Mouse (Mus musculus): ENCODE data around the gene Prok1. TPM values are rescaled to one million over a fixed set of nuclear protein-coding genes. Genes with fewer than 3 reads are reported as not detected.

Prok1 gene
- polyA plus RNA-seq, 1 experiment from 2014 or later: not detected

DNA sequence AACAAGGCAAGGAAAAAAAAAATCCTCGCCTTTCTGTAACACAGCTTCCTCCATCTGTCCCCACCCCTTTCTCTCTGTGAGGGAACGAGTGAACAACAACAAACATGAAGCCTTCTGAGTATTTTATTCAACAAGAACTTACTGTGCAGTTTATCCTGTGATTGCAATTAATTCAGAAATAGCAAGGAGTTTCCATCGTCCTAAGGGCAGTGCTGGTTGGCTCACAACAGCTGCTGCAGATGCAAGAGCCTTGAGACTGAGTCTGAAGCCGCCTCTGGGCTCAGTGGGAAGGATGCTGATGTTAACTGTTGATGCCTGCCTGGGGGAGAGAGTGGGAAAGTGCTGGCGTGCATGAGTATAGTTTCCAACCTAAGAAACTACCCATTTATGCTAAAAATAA, 18.4 kb upstream of the Prok1 start:
- WGBS: 70% methylated on average over 5 of the region's 5 CpGs
- Histone ChIP-seq H3K27ac (replicated peaks) (no peak overlapping the region), H3K27me3 (ENCODE audit: low read depth, poor library complexity, severe bottlenecking) (no peaks in the 10 kb centered on the region), H3K4me1 (peaks cover 14% of the 10 kb centered on the region), H3K4me3 (no peak overlapping the region), H3K36me3 (no peaks in the 10 kb centered on the region), H3K9me3 (replicated peaks) (no peaks in the 10 kb centered on the region)
- DNase-seq (ENCODE audit: low spot score): no peak

DNA sequence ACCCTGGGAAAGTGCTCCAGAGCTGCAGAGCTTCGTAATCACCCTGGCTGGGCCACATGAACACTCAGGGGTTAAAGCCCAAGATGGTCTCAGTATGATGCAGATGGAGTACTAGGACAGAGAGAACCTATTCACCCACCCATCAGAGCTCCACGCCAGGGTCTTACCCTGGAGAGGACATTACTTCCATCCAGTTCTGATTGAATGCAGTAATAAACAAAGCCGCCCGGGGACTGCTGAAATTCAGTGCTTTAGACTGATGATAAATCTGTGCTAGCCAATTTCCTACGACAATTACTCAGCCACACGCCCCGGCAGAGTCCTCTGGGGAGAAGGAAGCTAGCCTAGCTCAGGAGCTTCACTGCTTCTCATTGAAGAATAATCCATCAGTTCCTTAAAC, 17.2 kb upstream of the Prok1 start:
- H3K27me3 ChIP-seq (ENCODE audit: low read depth, poor library complexity, severe bottlenecking): no peaks in the 10 kb centered on the region
- DNase-seq (ENCODE audit: low spot score): no peak
- WGBS: 83% methylated on average over 7 of the region's 7 CpGs
- H3K9me3 ChIP-seq (replicated peaks): no peaks in the 10 kb centered on the region
- H3K27ac ChIP-seq (replicated peaks): no peak overlapping the region
- no peaks in the 10 kb centered on the region for H3K36me3 ChIP-seq
- H3K4me3 ChIP-seq: no peak overlapping the region
- peaks cover 13% of the 10 kb centered on the region for H3K4me1 ChIP-seq

GRCm38 (mm10) chr3:107255992-107256391, 16.5 kb upstream of the Prok1 start:
- Histone ChIP-seq H3K27me3 (ENCODE audit: low read depth, poor library complexity, severe bottlenecking) (no peaks in the 10 kb centered on the region), H3K4me3 (no peak overlapping the region), H3K27ac (replicated peaks) (no peak overlapping the region), H3K36me3 (no peaks in the 10 kb centered on the region), H3K4me1 (peaks cover 5% of the 10 kb centered on the region), H3K9me3 (replicated peaks) (no peaks in the 10 kb centered on the region)
- DNase-seq (ENCODE audit: low spot score): no peak
- WGBS: 84% methylated on average over 3 of the region's 3 CpGs

DNA sequence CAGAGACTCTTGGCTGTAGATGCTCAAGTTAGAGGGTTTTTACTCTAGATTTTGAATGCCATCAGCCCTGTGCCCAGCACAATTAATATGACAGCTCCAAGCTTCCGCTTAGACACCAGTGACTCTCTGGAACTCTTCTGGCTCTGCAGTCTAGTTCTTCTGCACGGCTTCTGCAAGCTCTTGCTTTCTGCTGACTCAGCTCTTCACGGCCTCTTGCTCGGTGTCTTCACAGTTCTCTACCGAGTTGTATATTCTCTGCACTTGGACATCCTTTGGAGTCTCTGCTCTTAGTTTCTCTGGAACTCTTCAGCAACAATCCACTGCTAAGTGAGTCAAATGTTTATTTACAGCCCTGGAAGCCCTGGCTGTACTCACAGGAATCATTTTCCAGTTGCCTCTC, 14.4 kb upstream of the Prok1 start:
- DNase-seq (ENCODE audit: low spot score): no peak
- WGBS: 87% methylated on average over 5 of the region's 5 CpGs
- no peaks in the 10 kb centered on the region for H3K4me1 ChIP-seq
- H3K27ac ChIP-seq (replicated peaks): no peak overlapping the region
- H3K27me3 ChIP-seq (ENCODE audit: low read depth, poor library complexity, severe bottlenecking): no peaks in the 10 kb centered on the region
- H3K36me3 ChIP-seq: no peaks in the 10 kb centered on the region
- no peak overlapping the region for H3K4me3 ChIP-seq
- H3K9me3 ChIP-seq (replicated peaks): no peaks in the 10 kb centered on the region

DNA sequence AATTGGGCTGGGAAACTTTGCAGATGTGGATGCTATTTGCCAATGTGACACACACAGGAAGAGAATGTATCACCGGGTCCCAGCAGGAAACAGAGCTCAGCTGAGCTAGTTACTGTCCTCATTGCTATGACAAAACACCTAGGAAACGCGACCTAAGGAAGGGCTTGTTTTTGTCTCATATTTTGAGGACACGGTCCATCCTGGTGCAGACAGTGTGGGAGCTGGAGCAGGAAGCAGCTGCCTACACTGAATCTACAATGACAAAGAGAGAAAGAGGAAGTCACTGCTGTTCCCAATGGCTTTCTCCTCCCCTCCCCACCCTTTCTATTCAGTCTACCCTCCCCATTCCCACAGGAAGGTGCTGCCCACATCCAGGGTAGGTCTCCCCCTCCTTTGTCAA, 12.5 kb upstream of the Prok1 start:
- Histone ChIP-seq H3K4me1 (peaks cover 6% of the 10 kb centered on the region), H3K27ac (replicated peaks) (no peak overlapping the region), H3K27me3 (ENCODE audit: low read depth, poor library complexity, severe bottlenecking) (no peaks in the 10 kb centered on the region), H3K9me3 (replicated peaks) (no peaks in the 10 kb centered on the region), H3K4me3 (no peak overlapping the region), H3K36me3 (no peaks in the 10 kb centered on the region)
- no peak for DNase-seq (ENCODE audit: low spot score)
- 80% methylated on average over 4 of the region's 4 CpGs for WGBS

DNA sequence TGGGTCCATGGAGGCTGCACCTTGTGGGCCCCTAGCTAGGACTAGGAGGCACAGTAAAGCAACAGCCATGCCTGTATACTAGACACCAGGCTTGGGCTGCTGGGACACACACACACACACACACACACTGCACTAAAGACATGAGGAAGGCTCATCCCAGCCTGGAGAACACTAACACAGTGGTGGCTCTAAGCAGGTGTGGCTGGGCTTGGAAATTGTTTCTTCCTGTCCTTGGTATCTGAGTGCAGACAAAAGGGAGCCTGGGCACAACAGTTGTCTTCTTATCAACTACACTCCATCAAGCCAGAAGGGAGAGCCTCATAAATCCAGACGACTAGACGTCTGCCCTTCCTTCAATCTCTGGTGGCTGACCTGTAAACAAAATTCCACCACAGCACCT, 10.8 kb upstream of the Prok1 start:
- Histone ChIP-seq H3K27ac (replicated peaks) (no peak overlapping the region), H3K9me3 (replicated peaks) (no peaks in the 10 kb centered on the region), H3K36me3 (no peaks in the 10 kb centered on the region), H3K4me1 (peaks cover 7% of the 10 kb centered on the region), H3K4me3 (no peak overlapping the region), H3K27me3 (ENCODE audit: low read depth, poor library complexity, severe bottlenecking) (no peaks in the 10 kb centered on the region)
- 86% methylated on average over 2 of the region's 2 CpGs for WGBS
- no peak for DNase-seq (ENCODE audit: low spot score)

DNA sequence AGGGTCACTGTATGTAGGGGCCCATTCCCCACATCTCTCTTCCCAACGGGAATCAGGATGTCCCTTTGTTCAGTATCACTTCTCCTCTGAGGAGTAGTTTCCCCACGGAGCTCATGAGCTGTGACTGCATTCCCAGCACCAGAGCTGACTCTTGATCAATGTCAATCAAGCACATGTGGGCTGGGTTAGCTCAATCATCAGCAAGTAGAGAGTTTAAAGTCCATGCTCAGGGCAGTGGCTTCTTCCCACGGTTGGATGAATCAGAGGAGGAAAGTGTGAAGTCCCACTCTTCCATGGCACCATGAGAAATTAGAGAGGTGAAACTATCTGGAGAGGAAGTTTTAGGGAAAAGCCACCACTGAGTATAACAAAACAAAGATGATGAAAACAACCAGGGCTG, 9.5 kb upstream of the Prok1 start:
- Histone ChIP-seq H3K27me3 (ENCODE audit: low read depth, poor library complexity, severe bottlenecking) (no peaks in the 10 kb centered on the region), H3K4me3 (no peak overlapping the region), H3K9me3 (replicated peaks) (no peaks in the 10 kb centered on the region), H3K4me1 (peaks cover 7% of the 10 kb centered on the region), H3K36me3 (no peaks in the 10 kb centered on the region), H3K27ac (replicated peaks) (no peak overlapping the region)
- DNase-seq (ENCODE audit: low spot score): no peak
- 67% methylated on average over 3 of the region's 3 CpGs for WGBS

- H3K27me3 ChIP-seq (ENCODE audit: low read depth, poor library complexity, severe bottlenecking): no peaks in the 10 kb centered on the region
- H3K4me1 ChIP-seq: peaks cover 10% of the 10 kb centered on the region
- 78% methylated on average over 6 of the region's 6 CpGs for WGBS
- H3K36me3 ChIP-seq: no peaks in the 10 kb centered on the region
- H3K4me3 ChIP-seq: no peak overlapping the region
- no peak for DNase-seq (ENCODE audit: low spot score)
- 0 out of 2 replicates have a peak overlapping the region, but pooled peaks have one; percentile 3 for H3K27ac ChIP-seq (replicated peaks)
- H3K9me3 ChIP-seq (replicated peaks): no peaks in the 10 kb centered on the region
Measured at GRCm38 (mm10) chr3:107246876-107247275, 7.4 kb upstream of the Prok1 start.

DNA sequence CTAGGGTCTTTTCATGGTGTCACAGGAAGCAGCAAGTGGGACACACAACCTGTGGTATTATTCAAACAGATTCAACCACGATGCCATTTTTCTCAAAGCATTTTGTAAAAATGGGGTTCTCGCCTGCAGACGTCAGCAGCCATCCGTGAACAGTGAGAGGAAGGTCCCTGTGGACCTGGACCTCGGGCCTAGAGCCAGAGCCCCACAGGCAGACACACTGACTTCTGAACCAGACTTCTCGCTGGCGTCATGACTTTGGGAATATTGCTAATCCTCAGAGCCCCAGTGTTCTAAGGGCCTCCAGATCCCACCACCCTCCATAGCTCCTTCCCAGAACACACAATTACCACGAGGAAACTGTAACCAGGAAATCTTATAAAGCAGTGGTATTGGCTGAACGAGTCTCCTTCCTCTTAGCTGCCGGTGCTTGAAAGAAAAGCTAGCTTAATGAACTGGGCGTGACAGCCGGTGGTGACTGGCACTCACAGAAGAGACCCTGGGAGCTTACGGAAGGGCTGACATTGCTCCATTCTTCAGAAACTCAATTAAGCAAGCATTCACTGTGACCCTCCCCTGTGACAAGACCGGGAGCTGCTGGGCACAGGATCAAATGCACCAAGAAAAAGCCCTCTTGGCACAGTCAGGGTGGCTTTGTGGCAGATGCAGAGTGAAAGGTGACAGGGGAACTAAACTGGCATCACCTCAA, 2.0 kb upstream of the Prok1 start:
- H3K27me3 ChIP-seq (ENCODE audit: low read depth, poor library complexity, severe bottlenecking): 0 out of 2 replicates have a peak, but pooled peaks cover 5% of the 10 kb centered on the region
- WGBS: 43% methylated on average over 14 of the region's 14 CpGs
- no peaks in the 10 kb centered on the region for H3K36me3 ChIP-seq
- H3K9me3 ChIP-seq (replicated peaks): no peaks in the 10 kb centered on the region
- H3K4me1 ChIP-seq: peaks cover 16% of the 10 kb centered on the region
- DNase-seq (ENCODE audit: low spot score): no peak
- no peak overlapping the region for H3K27ac ChIP-seq (replicated peaks)
- no peak overlapping the region for H3K4me3 ChIP-seq

GRCm38 (mm10) chr3:107238471-107238980, 981 bp downstream of the Prok1 start:
- 83% methylated on average over 8 of the region's 8 CpGs for WGBS
- Histone ChIP-seq H3K27ac (replicated peaks) (no peak overlapping the region), H3K27me3 (ENCODE audit: low read depth, poor library complexity, severe bottlenecking) (0 out of 2 replicates have a peak, but pooled peaks cover 5% of the 10 kb centered on the region), H3K4me1 (peaks cover 16% of the 10 kb centered on the region), H3K4me3 (no peak overlapping the region), H3K36me3 (no peaks in the 10 kb centered on the region), H3K9me3 (replicated peaks) (no peaks in the 10 kb centered on the region)
- DNase-seq (ENCODE audit: low spot score): no peak

DNA sequence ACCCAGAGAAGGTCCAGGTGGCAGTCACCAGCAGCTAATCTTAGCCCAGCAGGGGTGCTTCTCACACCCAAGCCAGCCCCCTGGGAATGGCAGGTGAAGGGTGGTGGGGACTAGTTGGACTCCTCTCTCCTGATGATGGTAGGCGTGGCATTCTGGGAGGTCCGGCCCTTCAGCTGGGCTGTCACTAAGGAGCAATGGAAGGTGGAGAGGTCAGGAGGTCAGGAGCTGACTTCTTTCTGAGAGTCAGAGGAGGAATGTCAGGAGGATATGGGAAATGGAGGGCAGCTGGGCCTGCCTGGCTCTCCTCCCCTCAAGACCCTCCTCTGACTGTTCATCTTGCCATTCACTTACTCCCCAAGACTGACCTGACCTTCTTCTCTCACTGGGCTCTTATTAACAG, 1.5 kb downstream of the Prok1 start:
- H3K27me3 ChIP-seq (ENCODE audit: low read depth, poor library complexity, severe bottlenecking): 0 out of 2 replicates have a peak, but pooled peaks cover 8% of the 10 kb centered on the region
- H3K36me3 ChIP-seq: no peaks in the 10 kb centered on the region
- peaks cover 20% of the 10 kb centered on the region for H3K4me1 ChIP-seq
- no peak for DNase-seq (ENCODE audit: low spot score)
- H3K27ac ChIP-seq (replicated peaks): no peak overlapping the region
- no peak overlapping the region for H3K4me3 ChIP-seq
- H3K9me3 ChIP-seq (replicated peaks): no peaks in the 10 kb centered on the region
- WGBS: 64% methylated on average over 2 of the region's 2 CpGs

- H3K4me1 ChIP-seq: peaks cover 13% of the 10 kb centered on the region; the same call in 1 of the 2 replicates
- no peak overlapping the region for H3K27ac ChIP-seq (replicated peaks)
- no peak overlapping the region for H3K4me3 ChIP-seq
- no peaks in the 10 kb centered on the region for H3K9me3 ChIP-seq (replicated peaks)
- H3K27me3 ChIP-seq (ENCODE audit: low read depth, poor library complexity, severe bottlenecking): 0 out of 2 replicates have a peak, but pooled peaks cover 11% of the 10 kb centered on the region
- DNase-seq (ENCODE audit: low spot score): no peak
- WGBS: 33% methylated on average over 2 of the region's 2 CpGs
- H3K36me3 ChIP-seq: no peaks in the 10 kb centered on the region
Measured at GRCm38 (mm10) chr3:107233945-107234344, 5.6 kb downstream of the Prok1 start.

- 9% methylated on average over 11 of the region's 11 CpGs for WGBS
- DNase-seq (ENCODE audit: low spot score): peak; percentile 80
- H3K4me3 ChIP-seq: no peak overlapping the region
Measured at GRCm38 (mm10) chr3:107233351-107233813, 6.1 kb downstream of the Prok1 start.

More at GRCm38 (mm10) chr3:107233351-107233813, 6.1 kb downstream of the Prok1 start:
- no peaks in the 10 kb centered on the region for H3K36me3 ChIP-seq
- H3K9me3 ChIP-seq (replicated peaks): no peaks in the 10 kb centered on the region
- peak overlapping the region; percentile 64; the same call in 1 of the 2 replicates for H3K27ac ChIP-seq (replicated peaks)
- H3K27me3 ChIP-seq (ENCODE audit: low read depth, poor library complexity, severe bottlenecking): 0 out of 2 replicates have a peak, but pooled peaks cover 11% of the 10 kb centered on the region
- H3K4me1 ChIP-seq: peaks cover 12% of the 10 kb centered on the region; the same call in 1 of the 2 replicates
